Mouse (Mus musculus): Measurements from ENCODE around the gene Lgals7. TPM values are rescaled to one million over a fixed set of nuclear protein-coding genes. Genes with fewer than 3 reads are reported as not detected.
A peak's percentile ranks its signal among the peaks of the same experiment; 100 is the strongest.

Lgals7 gene
- polyA plus RNA-seq, 1 experiment from 2014 or later, result 7.8 TPM

GRCm38 (mm10) chr7:28833723-28834347 is 29.8 kb upstream of the Lgals7 start, which contains the start of gene Lgals4:
Gene Lgals4 (plus strand): TSS chr7:28833854.
- Histone ChIP-seq H3K9ac (no peak within 1 kb of the TSS), H3K27me3 (replicated peaks) (no peaks in the 10 kb centered on the region), H3K36me3 (replicated peaks) (0 out of 2 replicates have a peak, but pooled peaks cover 16% of the 10 kb centered on the region), H3K4me2 (no peak within 1 kb of the TSS), H3K9me3 (no peaks in the 10 kb centered on the region), H3K4me1 (no peaks in the 10 kb centered on the region), H3K4me3 (no peak within 1 kb of the TSS), H3K27ac (no peak within 1 kb of the TSS)
- WGBS, result 80% methylated on average over 6 of the region's 6 CpGs
- no peak for ATAC-seq (replicated peaks)

- Histone ChIP-seq H3K27ac (no peak overlapping the region), H3K9me3 (no peaks in the 10 kb centered on the region), H3K4me2 (no peak overlapping the region), H3K36me3 (replicated peaks) (no peaks in the 10 kb centered on the region), H3K27me3 (replicated peaks) (no peaks in the 10 kb centered on the region), H3K4me1 (no peaks in the 10 kb centered on the region), H3K4me3 (no peak overlapping the region), H3K9ac (no peak overlapping the region)
- no peak for ATAC-seq (replicated peaks)
- WGBS, result 82% methylated on average over 5 of the region's 5 CpGs
Observed at GRCm38 (mm10) chr7:28836936-28837335, 26.7 kb upstream of the Lgals7 start.

GRCm38 (mm10) chr7:28838331-28838730 is 25.3 kb upstream of the Lgals7 start:
- Histone ChIP-seq H3K27me3 (replicated peaks) (no peaks in the 10 kb centered on the region), H3K27ac (no peak overlapping the region), H3K9me3 (no peaks in the 10 kb centered on the region), H3K4me1 (no peaks in the 10 kb centered on the region), H3K4me2 (no peak overlapping the region), H3K4me3 (no peak overlapping the region), H3K9ac (no peak overlapping the region), H3K36me3 (replicated peaks) (no peaks in the 10 kb centered on the region)
- no peak for ATAC-seq (replicated peaks)
- 91% methylated on average over 9 of the region's 9 CpGs for WGBS

- no peaks in the 10 kb centered on the region for H3K9me3 ChIP-seq
- H3K4me1 ChIP-seq, result no peaks in the 10 kb centered on the region
- no peak overlapping the region for H3K27ac ChIP-seq
- H3K36me3 ChIP-seq (replicated peaks), result no peaks in the 10 kb centered on the region
- no peaks in the 10 kb centered on the region for H3K27me3 ChIP-seq (replicated peaks)
- H3K4me3 ChIP-seq, result no peak overlapping the region
- no peak overlapping the region for H3K9ac ChIP-seq
- WGBS, result 82% methylated on average over 1 of the region's 1 CpGs
- ATAC-seq (replicated peaks), result no peak
- H3K4me2 ChIP-seq, result no peak overlapping the region
Observed at GRCm38 (mm10) chr7:28847273-28847672, 16.4 kb upstream of the Lgals7 start.

- no peak overlapping the region for H3K9ac ChIP-seq
- H3K4me1 ChIP-seq, result no peaks in the 10 kb centered on the region
- WGBS, result 64% methylated on average over 1 of the region's 1 CpGs
- H3K4me2 ChIP-seq, result no peak overlapping the region
- H3K36me3 ChIP-seq (replicated peaks), result no peaks in the 10 kb centered on the region
- H3K27ac ChIP-seq, result no peak overlapping the region
- no peaks in the 10 kb centered on the region for H3K9me3 ChIP-seq
- H3K4me3 ChIP-seq, result no peak overlapping the region
- no peaks in the 10 kb centered on the region for H3K27me3 ChIP-seq (replicated peaks)
- no peak for ATAC-seq (replicated peaks)
Observed at GRCm38 (mm10) chr7:28849700-28850236, 13.9 kb upstream of the Lgals7 start.

GRCm38 (mm10) chr7:28850642-28851041 is 13.0 kb upstream of the Lgals7 start:
- 79% methylated on average over 4 of the region's 4 CpGs for WGBS
- Histone ChIP-seq H3K4me1 (no peaks in the 10 kb centered on the region), H3K27me3 (replicated peaks) (no peaks in the 10 kb centered on the region), H3K36me3 (replicated peaks) (no peaks in the 10 kb centered on the region), H3K4me3 (no peak overlapping the region), H3K9me3 (no peaks in the 10 kb centered on the region), H3K4me2 (no peak overlapping the region), H3K27ac (no peak overlapping the region), H3K9ac (no peak overlapping the region)
- no peak for ATAC-seq (replicated peaks)

GRCm38 (mm10) chr7:28859953-28860352 is 3.7 kb upstream of the Lgals7 start:
- WGBS, result 90% methylated on average over 2 of the region's 2 CpGs
- no peak overlapping the region for H3K9ac ChIP-seq
- H3K4me3 ChIP-seq, result no peak overlapping the region
- H3K4me1 ChIP-seq, result no peaks in the 10 kb centered on the region
- no peaks in the 10 kb centered on the region for H3K9me3 ChIP-seq
- H3K27ac ChIP-seq, result no peak overlapping the region
- no peaks in the 10 kb centered on the region for H3K36me3 ChIP-seq (replicated peaks)
- ATAC-seq (replicated peaks), result no peak
- no peak overlapping the region for H3K4me2 ChIP-seq
- no peaks in the 10 kb centered on the region for H3K27me3 ChIP-seq (replicated peaks)

GRCm38 (mm10) chr7:28860898-28861297 is 2.8 kb upstream of the Lgals7 start:
- 82% methylated on average over 6 of the region's 6 CpGs for WGBS
- Histone ChIP-seq H3K4me3 (no peak overlapping the region), H3K4me1 (0 out of 2 replicates have a peak, but pooled peaks cover 5% of the 10 kb centered on the region), H3K27me3 (replicated peaks) (no peaks in the 10 kb centered on the region), H3K36me3 (replicated peaks) (no peaks in the 10 kb centered on the region), H3K9me3 (no peaks in the 10 kb centered on the region), H3K4me2 (no peak overlapping the region), H3K27ac (no peak overlapping the region), H3K9ac (no peak overlapping the region)
- no peak for ATAC-seq (replicated peaks)

GRCm38 (mm10) chr7:28862817-28863499 is 695 bp upstream of the Lgals7 start:
- no peaks in the 10 kb centered on the region for H3K27me3 ChIP-seq (replicated peaks)
- H3K27ac ChIP-seq, result no peak overlapping the region
- H3K4me1 ChIP-seq, result 0 out of 2 replicates have a peak, but pooled peaks cover 5% of the 10 kb centered on the region
- no peaks in the 10 kb centered on the region for H3K36me3 ChIP-seq (replicated peaks)
- H3K4me2 ChIP-seq, result no peak overlapping the region
- no peak overlapping the region for H3K9ac ChIP-seq
- 85% methylated on average over 15 of the region's 15 CpGs for WGBS
- no peak for ATAC-seq (replicated peaks)
- no peaks in the 10 kb centered on the region for H3K9me3 ChIP-seq
- H3K4me3 ChIP-seq, result no peak overlapping the region

- H3K27ac ChIP-seq, result no peak overlapping the region
- no peaks in the 10 kb centered on the region for H3K36me3 ChIP-seq (replicated peaks)
- no peak for ATAC-seq (replicated peaks)
- H3K4me1 ChIP-seq, result 0 out of 2 replicates have a peak, but pooled peaks cover 5% of the 10 kb centered on the region
- no peak overlapping the region for H3K4me2 ChIP-seq
- no peaks in the 10 kb centered on the region for H3K9me3 ChIP-seq
- WGBS, result 45% methylated on average over 9 of the region's 9 CpGs
- H3K4me3 ChIP-seq, result no peak overlapping the region
- no peak overlapping the region for H3K9ac ChIP-seq
- H3K27me3 ChIP-seq (replicated peaks), result no peaks in the 10 kb centered on the region
Observed at GRCm38 (mm10) chr7:28864288-28864750, 666 bp downstream of the Lgals7 start.

- Histone ChIP-seq H3K4me1 (0 out of 2 replicates have a peak, but pooled peaks cover 5% of the 10 kb centered on the region), H3K4me2 (peak overlapping the region; percentile 57), H3K9ac (peak overlapping the region; percentile 13; the same call in 1 of the 2 replicates), H3K36me3 (replicated peaks) (no peaks in the 10 kb centered on the region), H3K9me3 (no peaks in the 10 kb centered on the region), H3K27ac (no peak overlapping the region), H3K27me3 (replicated peaks) (no peaks in the 10 kb centered on the region), H3K4me3 (peak overlapping the region; percentile 30)
- ATAC-seq (replicated peaks), result peak; percentile 58
- WGBS, result 47% methylated on average over 33 of the region's 33 CpGs
Observed at GRCm38 (mm10) chr7:28865481-28866300, 2.0 kb downstream of the Lgals7 start.
